Mouse (Mus musculus) frontal cortex, adult (tissue): ENCODE data around the gene Ryr3.
"Not testable (repeated sequence)": the region's sequence is repeated elsewhere in the genome, so short reads cannot be mapped to it uniquely, and the experiment has no call there.

Experiments used
- ATAC-seq: cut with Nextera tagmentation; 2 replicates; pipeline ENCODE4 v1.9.2; 2017; ENCODE audit warnings: mild to moderate bottlenecking, moderate library complexity, mixed read lengths; ENCODE audit not compliant: low TSS enrichment

Ryr3 gene

DNA sequence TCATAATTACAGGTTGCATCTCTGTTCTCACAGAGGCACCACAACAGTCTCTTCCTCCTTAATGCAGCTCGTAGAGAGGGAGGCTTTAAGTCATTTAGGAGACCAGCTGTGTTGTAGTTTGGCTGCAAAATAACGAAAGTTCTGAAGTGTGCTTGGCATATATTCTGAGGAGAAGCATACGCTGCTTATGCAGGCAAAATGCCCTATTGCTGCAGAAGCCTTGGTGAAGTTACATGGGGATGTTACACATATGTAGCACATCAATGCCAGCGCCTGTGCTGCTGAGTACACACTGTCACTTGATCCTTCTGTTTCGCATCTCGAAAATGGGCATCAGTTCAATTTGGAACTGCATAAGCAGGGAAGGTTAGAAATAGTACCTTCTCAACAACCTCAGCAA, 112.3 kb downstream of the Ryr3 start:
- peak; percentile 93 for ATAC-seq

DNA sequence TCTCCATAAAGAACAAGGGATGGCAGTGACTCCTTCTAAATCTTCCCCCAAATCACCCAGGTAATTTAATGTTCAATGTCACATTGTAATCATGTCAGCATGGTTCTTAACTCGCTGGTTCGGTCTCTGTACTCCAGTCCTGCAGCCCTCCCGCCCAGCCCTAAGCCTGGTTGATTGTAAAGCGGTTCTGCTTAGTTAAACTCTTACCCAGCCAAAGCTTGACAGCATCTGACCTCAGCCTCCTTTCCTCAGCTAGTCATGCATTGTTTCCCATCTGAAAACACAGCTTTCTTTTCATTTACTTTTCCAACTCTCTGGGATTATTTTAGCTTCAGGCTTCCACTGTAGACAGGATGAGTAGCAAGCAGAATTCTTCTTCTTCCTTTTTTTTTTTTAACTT, 121.7 kb downstream of the Ryr3 start:
- ATAC-seq = no peak

DNA sequence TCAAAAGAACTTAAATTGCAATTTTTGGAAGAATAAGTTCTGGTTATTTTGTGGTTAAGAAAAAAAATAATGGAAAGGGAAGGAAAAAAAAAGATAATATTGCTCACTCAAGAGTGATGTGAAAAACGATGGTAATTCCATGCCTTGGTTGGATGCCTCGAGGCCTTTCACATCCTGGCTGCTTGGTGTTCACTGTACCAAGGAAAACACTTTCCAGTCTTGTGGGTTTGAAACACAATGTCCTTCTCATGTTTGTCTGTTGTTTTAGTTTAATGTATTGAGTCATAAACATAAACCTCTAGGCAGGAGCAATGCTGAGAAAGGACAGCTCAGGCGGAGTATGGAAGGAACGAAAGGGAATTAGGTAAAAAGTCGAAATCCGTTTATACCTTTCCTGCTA, 122.8 kb downstream of the Ryr3 start:
- ATAC-seq = no peak

DNA sequence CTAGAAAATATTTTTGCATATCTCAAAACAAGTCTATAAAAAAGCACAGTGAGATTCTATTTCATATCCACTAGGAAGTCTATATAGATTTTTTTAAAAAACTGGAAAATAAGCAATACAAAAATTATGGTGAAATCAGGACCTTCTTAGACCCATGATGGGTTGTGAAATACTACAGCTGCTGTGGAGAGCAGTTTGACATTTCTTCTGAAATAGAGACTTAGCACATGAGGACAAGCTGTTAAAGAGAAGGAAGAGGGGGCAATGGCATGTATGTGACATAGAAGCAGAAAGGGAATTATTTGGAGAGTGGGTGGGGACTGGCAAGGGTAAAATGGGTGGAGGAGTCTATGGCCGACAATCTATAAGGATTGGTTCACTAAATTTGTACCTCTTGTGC, 124.1 kb downstream of the Ryr3 start:
- ATAC-seq = no peak

DNA sequence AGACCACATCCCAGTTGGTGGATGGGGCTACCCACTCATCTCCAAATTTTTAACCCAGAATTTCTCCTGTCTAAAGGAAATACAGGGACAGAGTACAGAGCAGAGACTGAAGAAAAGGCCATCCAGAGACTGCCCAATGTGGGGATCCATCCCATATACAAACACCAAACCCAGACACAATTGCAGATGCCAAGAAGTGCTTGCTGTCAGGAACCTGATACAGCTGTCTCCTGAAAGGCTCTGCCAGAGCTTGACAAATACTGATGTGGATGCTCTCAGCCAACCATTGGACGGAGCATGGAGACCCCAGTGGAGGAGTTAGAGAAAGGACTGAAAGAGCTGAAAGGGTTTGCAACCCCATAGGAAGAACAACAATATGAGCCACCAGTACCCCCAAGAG, 125.6 kb downstream of the Ryr3 start:
- ATAC-seq = not testable (repeated sequence)

DNA sequence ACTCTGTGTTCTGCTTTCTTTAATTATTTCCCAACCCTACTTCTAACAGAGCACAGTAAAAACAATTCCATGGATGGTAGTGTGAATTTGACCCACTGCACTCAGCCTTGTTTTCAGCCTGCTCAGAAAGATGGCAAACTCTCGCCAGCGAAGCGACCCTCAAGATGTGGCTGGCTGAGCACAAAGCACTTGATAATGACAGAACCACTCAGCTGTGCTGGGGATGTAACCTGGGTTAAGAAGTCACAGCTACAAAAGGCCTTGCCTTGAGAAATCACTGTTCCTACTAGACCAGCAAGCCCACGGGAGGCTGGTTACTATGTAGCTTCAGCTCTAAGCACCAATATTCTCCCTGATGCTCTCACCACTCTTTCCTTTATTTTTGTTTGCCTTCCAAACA, 140.5 kb downstream of the Ryr3 start:
- ATAC-seq = no peak

DNA sequence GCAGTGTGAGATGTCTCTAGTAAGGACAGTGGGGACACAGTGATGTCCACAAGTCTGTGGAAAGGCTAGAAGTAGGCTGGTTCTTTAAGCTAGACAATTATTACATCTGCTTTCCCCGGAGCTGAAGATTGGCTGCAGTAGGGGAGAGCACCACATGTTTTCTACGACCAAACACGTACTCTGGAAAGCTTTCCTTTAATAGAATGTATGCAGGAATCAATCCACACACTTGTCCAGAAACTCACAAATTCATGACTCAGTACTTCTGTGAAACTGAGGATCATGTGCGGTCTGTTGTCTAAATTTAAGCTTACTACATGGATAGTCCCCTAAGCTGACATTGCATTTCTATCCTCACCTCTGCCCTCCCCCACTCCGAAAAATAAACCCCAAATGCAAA, 157.5 kb downstream of the Ryr3 start:
- peak; percentile 58 for ATAC-seq

DNA sequence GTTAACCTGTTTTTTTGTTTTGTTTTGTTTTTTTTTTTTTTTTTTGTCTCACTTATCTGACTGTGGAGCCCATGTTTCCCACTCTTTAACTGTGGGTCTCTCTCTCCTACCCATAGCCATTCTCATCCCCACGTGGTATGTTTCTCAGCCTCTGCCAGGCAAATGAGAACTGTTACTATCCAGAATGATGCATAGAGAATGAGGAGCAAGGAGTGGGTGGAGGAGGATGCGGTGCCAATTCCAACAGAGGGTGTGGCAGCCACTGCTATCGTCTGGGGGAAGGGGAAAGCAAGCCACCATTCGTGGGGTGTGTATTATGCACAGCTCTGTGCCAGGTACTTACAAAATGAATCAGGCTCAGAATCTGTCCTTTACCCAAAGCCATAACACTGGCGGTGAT, 158.0 kb downstream of the Ryr3 start:
- ATAC-seq = peak; percentile 98

DNA sequence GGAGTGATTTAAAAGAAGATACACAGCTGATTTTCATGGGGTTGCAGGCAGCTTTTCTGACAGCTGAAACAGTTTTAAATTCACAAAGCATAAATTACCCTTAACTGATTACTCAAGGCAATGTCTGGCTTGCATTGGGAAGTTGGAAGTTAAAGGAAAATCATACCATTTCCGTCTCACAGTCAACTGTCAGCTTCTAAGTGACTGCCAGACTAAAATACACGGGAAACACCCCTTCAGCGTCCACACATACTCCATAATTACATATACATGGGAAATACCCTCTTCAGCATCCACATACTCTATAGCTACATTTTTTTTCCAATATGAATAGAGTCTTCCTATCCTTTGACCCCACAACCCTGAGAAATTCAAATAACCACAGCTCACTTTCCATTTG, 158.8 kb downstream of the Ryr3 start:
- no peak for ATAC-seq

DNA sequence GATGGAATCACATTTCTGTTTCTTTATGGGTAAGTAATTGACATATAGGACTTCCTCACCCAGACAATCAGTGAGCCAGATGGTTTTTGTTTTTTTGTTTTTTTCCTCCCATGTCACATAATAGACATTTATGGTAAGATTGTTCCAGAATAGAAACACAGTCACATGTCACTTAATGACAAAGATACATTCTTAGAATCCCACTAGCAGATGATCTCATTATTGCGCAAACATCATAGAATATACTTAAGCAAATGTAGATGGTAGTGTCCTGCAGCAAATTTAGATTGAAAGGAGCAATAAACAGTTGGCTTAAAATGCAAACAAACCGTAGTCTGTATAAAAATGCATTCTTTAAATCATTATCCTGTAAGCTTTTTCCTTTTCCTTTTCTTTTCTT, 161.3 kb downstream of the Ryr3 start:
- no peak for ATAC-seq

DNA sequence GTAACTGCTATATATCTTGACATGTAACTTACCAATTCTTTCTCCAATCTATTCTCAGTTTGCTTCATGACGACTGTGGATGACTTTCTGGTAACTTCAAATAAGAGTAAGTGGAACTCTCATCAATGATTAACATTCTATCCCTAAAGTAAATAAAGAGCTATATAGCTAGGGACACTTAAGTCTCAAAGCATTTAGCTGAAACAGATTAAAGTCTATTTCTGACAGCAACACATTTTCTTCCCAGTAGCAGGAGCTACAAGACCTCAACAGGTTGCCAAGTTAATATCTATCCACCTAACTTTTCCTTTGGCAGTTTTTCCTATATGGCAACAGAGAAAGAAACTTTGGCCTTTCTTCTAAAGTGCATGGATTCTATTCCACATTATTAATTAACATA, 167.1 kb downstream of the Ryr3 start:
- ATAC-seq = no peak

DNA sequence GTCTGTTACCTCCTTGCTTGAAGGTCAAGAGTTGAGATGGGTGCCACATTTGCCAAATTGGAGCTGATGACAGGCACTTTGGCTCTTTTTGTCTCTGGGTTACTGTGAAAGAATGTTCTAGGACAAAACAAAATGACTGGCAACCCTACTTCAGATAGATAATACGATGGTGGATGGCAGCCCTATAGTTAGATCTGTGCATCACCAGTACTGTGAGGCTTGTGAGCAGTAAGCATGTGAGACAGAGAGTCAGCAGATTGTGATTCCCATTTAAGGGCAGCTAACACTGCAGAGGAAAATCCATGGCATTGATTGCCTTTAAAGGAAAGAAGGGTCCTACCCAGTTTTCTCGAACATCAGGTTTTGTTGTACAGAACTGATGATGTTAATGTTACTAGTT, 180.3 kb downstream of the Ryr3 start:
- no peak for ATAC-seq

DNA sequence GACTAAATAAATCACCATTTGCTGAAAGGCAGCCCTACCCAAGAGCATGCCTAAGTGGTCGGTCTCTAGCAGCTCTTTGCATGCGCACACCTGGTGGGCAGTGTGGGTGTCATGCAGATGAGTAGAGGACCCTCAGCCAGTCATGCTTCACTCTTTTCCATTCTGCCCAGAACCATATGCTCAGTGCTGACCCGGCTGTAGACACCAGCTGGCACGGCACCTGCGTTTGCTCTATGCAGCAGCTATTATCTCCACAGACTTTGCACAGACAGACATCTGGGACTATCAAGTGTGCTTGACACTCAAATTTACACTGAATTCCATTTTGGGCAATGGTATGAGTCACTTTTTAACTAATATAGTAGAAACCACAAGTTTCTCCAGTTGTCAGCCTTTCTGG, 186.2 kb downstream of the Ryr3 start:
- no peak for ATAC-seq

DNA sequence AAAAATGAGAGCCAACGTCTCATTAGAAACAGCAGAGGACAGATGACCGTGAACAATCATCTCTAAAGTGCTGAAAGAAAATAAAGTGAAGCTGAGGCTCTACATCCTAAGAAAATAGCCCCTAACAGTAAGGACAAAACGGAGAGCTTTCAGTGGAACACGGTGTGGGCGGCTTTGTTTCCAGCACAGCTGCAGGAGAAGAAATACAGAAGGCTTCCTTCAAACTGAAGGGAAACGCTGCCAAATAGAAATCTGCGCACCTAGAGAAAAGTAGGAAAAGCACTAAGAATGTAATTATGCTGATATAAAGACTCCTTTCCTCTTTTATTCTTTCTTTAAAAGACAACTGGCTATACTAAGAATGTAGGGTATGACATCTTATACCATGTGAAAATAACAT, 197.0 kb downstream of the Ryr3 start:
- ATAC-seq = peak; percentile 85

DNA sequence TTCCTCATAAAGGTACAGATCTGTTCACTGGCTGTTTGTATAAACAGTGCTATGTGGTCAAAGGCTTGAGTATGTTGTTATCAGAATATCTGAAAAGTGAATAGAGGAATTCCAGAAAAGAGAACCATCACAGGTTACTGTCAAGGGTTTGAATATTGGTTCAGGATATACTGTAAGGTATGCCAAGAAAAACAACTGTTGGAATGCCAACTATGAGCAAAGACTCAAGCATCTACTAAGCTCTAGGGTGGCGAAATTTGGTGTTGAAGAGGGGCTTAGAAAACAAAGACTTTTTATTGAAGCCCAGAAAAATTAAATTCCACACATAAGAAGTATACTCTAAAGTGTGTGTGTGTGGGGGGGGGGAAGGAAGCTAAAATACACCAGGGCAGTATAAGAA, 198.6 kb downstream of the Ryr3 start:
- no peak for ATAC-seq

DNA sequence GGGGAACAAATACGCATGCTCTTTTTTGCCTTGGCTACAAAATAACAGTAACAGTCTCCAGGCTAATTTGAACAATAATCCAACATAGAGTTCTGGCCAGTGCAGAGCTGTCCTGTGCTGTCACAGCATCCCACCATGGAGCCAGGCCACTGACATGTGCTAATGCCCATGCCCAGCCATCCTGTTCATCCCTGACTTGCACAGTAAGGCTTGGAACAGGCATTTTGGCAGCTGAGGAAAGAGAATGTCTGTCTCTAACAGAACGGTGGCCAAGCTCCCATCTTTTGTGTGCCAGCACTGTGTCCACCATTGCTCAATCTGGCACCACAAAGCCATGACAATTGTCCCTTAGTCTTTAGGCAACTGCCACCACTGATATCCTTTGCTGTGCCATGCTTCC, 200.7 kb downstream of the Ryr3 start:
- no peak for ATAC-seq

DNA sequence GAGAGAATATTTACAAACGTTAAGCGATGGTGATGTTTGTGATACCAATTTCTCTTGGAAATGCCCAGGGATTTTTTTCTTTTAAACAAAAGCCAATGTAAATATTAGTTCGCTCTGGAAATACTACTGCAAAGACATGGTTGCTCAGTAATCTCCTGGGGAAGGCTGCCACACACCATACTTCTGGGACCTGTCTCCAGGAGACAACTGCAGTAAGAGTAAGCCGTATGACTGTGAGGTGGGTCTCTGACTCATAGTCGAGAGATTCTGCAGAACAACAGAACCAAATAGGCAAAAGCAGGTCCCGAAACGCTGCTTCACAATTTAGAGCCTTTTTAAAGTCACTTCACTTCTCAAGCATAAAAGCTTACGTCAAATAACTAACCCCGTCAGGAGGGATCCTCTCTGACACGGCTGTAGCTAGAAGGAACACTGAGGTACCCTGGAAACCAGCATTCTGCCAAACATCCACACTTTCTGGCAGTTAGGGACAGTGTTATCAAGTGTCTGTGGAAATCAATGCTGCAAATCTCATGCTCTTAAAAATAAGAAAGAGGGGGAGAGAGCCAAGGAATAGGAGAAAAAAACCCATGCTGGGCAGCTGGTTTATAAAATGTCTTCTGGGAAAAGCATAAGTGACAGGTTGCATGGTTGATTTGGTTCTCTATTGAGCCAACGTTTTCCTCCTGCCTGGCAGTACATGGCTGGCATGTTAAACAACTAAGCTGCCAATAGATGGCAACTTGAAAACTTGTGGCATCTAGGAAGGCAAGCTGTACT, 207.7 kb downstream of the Ryr3 start:
- ATAC-seq = peak; percentile 55; the same call in 1 of the 2 replicates

DNA sequence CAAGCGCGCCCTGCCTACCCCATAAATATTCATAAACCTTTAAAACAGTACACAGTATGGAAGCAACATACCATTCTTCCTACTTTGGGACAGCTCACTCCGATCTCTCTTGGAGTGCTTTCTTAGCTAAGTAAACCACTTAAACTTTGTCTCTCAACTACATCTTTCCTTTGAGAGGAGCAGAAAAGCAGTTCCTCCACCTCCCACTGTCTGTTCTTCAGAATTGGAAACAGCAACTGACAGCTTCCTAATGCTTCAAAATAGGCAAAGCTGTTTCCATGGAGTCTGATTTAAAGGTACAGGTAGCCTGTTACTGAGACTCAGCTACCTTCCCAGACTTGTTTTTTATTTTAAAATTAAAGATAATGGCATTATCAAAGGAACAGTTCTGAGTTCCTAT, 218.4 kb downstream of the Ryr3 start:
- peak; percentile 78 for ATAC-seq

DNA sequence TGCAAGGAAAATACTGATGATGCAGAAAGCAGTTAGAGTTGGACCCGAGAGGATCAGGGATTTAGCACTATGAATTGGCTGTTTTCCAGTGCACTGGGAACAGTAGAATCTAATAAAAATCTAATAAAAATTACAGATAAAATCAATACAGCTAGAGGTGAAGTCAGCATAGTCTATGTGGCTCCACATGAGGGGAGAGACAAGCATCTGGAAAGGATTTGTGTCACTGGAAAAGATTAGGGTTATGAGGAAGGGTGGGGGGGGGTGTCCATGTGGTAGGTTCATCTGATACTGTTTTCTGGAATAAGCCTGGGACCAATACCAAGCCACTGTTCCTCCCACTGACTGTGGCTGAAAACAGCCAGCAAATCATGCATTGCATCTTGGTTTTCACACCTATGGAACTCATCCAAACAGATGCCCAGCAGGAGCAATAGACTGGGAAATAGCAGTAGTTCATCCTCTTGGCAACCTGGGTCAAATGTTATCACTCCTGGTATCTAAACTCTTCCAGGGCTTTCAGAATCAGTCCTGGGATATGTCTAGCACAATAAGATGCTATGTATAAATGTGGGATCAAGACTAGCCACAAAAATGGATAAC, 233.9 kb downstream of the Ryr3 start:
- no peak for ATAC-seq

DNA sequence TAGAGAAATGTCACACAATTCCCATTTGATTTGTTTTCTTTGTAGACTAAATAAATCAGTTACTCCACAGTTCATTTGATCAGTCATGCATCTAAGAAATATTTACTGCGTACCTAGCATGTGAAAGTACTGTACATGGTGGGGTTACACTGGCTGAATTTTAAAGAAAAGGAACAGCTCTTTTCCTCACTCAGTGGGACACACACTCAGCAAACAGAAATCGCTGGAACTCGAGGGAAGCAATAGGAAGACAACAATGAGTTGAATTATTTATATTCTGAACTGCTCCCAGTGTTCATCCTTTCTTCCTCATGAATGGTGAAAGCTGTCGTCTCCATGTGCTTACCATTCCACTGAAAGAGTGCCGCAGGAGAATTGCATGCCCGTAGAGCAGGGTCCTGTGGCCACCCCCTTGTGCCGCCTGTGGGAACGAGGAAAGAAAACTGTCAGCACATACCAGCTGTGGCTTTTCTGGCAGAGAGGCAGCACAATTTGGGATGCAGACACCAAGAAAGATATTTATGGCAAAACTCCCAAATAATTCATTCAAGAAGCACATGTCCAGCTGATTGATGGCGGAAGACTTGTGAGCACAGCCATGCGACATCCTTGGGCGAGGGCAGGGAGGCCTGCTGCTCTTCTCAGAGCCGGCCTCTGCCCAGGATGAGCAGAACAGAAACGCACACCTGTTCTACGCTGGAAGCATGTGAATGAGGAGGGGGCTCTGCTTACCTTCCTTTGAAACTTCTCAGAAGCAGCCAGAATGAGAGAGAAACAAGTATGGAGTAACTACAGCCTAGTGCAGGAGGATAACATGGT, 249.9 kb downstream of the Ryr3 start:
- ATAC-seq = no peak

DNA sequence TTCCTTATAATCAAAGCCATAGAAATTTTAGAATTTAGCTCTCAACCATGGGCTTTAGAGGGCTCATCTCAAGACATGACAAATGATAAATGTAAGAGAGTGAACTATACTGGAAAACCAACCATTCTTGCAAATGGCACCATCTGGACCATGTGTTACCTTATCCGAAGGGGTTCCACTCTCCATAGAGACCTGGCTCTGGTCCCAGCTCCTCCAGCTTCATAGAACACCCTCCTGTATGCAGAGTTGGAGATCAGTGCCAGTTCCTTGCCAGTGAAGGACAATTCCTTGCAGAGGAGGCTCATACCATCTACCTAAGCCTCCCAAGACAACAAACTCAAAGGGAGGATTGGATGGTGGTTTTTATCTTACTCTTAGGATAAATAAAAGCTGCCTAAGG, 268.0 kb downstream of the Ryr3 start:
- ATAC-seq = no peak

DNA sequence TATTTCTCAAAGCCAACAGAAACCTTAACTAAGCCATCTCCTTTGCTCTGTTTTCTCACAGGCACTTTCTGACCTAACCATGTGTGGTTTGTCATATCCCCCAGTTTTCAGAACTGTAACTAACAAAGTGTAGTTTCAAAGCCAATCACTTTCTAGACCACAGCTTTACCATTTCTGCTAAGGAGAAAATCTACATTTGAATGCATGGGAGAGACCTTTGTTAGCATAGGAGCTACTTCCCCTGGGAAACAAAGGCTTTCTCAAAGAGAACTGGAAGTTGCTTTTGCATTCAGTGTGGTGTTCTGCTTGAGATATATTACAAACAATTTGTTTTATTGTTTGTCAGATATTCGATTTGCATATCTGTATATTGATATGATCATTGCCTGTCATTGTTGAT, 285.1 kb downstream of the Ryr3 start:
- no peak for ATAC-seq

DNA sequence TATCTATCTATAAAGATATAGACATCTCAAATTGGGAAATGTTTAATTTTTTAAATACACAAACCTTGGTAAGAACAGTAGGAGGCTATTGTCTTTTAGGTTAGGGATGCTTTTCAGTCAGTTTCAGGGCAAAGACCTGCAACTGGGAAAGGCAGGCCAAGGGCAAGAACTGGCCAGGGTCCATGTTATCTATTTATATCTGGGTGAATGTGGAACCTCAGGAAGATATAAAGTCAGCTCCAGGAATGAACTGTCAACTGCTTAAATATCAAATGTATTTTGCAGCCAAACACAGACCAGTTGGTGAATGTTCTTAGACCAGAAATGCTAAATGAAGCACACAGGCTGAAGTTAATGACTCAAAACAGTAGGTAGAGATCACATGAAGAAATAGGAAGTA, 303.1 kb downstream of the Ryr3 start:
- no peak for ATAC-seq
